Mouse (Mus musculus) small intestine, adult 2 months (tissue): ENCODE measurements around the gene Sphk2.

Source experiments
- CTCF ChIP-seq: fragments of 200-500 bp; IDR thresholded peaks from 2 replicates; pipeline ENCODE4 v1.5.1; 2012; ENCODE audit warnings: low read depth, mild to moderate bottlenecking, control low read depth, inconsistent platforms, low read length, moderate library complexity, mixed read lengths; ENCODE audit not compliant: insufficient replicate concordance, insufficient read length; ENCODE audit errors: extremely low read depth
- POLR2A ChIP-seq: fragments of 200-500 bp; IDR thresholded peaks from 2 replicates; pipeline ENCODE4 v1.6.1; 2012; ENCODE audit warnings: low read depth, mild to moderate bottlenecking, control low read depth, inconsistent platforms, low read length, moderate library complexity

DNA sequence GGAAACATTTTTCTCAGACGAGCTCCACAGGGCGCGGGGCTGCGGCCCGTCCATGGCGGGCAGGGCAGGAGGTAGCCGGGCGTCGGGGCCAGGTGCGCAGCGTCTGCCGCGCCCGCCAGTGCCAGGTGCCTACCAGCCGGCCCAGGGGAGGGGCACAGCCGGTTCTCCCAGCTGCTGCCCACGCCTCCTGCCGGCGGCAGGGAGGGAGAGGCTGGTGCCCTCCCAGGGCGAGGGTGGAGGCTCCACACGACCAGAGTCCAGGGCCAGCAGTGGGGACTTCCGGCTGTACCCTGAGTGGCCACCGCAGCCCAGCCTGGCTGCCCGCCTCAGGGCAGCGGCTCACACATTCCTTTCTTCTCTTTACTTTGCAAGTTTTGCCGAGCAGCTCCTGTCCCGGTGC, 41.6 kb upstream of the Sphk2 start:
- TF ChIP-seq CTCF (peak; percentile 33; the same call in 1 of the 2 replicates), POLR2A (peak; percentile 55; the same call in 1 of the 2 replicates)
